Mouse (Mus musculus): ENCODE results near the gene Lin7c. TPM values are rescaled to one million over a fixed set of nuclear protein-coding genes. Genes with fewer than 3 reads are reported as not detected.

Lin7c gene
- total and polyA plus RNA-seq, 2 experiments from 2014 or later: 28.1 to 28.2 TPM

DNA sequence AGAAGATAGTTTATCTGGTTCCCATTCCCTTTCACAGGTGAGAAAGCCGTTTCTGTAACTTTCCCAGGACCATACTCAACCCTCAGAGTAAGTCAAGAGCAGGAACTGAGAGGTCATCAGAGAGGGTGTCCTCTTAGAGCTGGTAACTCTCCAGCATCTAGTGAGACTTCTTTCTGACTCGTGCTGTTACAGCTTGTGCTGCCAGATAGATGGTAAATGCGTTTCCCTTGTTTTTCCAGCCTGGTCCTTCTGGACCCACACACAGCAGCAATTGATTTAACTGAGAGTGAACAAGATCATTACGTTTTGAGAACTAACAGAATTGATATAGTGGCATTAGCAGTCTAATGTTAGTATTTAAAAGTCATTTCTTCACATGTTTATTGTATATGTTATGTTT is 43.4 kb downstream of the Lin7c start:
- Histone ChIP-seq H3K36me3 (replicated peaks; ENCODE audit: control insufficient read depth, insufficient read depth, low read length) (no peaks in the 10 kb centered on the region), H3K4me2 (ENCODE audit: low read depth, low read length) (no peak overlapping the region), H3K9ac (replicated peaks; ENCODE audit: low read depth, low read length) (no peak overlapping the region), H3K27ac (ENCODE audit: low read depth) (no peak overlapping the region), H3K9me3 (replicated peaks; ENCODE audit: control insufficient read depth, low read length) (no peaks in the 10 kb centered on the region), H3K4me1 (ENCODE audit: control insufficient read depth, insufficient read depth) (peaks cover 35% of the 10 kb centered on the region), H3K27me3 (ENCODE audit: control insufficient read depth, insufficient read depth, low read length) (no peaks in the 10 kb centered on the region), H3K4me3 (ENCODE audit: low read depth, low read length) (no peak overlapping the region)
- TF ChIP-seq CTCF (IDR thresholded peaks at IDR 0.05; ENCODE audit: low read depth): no peak
- no peak for TF ChIP-seq EP300 (IDR thresholded peaks at IDR 0.05; ENCODE audit: low read depth)
- 35% methylated on average over 4 of the region's 4 CpGs for WGBS
- ATAC-seq (ENCODE audit: insufficient read depth, low read depth) (no peak), DNase-seq (ENCODE audit: low spot score) (no peak)

DNA sequence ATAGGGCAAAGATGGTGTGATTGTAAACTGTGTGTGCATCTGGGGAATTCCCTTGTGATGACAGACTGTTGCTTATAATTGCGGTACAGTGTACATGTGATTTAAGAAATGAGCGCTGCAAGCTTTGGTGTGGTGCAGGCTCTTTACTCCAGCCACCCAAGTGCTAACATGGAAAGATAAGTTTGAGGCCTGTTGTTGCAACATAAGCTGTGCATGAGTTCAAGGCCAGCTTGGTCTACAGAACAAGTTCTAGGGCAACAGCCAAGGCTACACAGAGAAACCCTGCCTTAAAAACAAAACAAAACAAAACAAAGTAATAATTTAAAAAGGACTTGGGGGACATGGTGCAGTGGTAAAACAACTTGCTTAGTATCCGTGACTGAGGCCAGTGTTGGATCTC is 44.5 kb downstream of the Lin7c start:
- ATAC-seq (ENCODE audit: insufficient read depth, low read depth) (no peak), DNase-seq (ENCODE audit: low spot score) (no peak)
- no peak overlapping the region for H3K4me2 ChIP-seq (ENCODE audit: low read depth, low read length)
- no peak for TF ChIP-seq CTCF (IDR thresholded peaks at IDR 0.05; ENCODE audit: low read depth)
- TF ChIP-seq EP300 (IDR thresholded peaks at IDR 0.05; ENCODE audit: low read depth): no peak
- H3K27ac ChIP-seq (ENCODE audit: low read depth): no peak overlapping the region
- H3K9ac ChIP-seq (replicated peaks; ENCODE audit: low read depth, low read length): no peak overlapping the region
- no peaks in the 10 kb centered on the region for H3K9me3 ChIP-seq (replicated peaks; ENCODE audit: control insufficient read depth, low read length)
- H3K4me1 ChIP-seq (ENCODE audit: control insufficient read depth, insufficient read depth): peaks cover 32% of the 10 kb centered on the region
- no peaks in the 10 kb centered on the region for H3K36me3 ChIP-seq (replicated peaks; ENCODE audit: control insufficient read depth, insufficient read depth, low read length)
- 82% methylated on average over 3 of the region's 3 CpGs for WGBS
- no peaks in the 10 kb centered on the region for H3K27me3 ChIP-seq (ENCODE audit: control insufficient read depth, insufficient read depth, low read length)
- no peak overlapping the region for H3K4me3 ChIP-seq (ENCODE audit: low read depth, low read length)

DNA sequence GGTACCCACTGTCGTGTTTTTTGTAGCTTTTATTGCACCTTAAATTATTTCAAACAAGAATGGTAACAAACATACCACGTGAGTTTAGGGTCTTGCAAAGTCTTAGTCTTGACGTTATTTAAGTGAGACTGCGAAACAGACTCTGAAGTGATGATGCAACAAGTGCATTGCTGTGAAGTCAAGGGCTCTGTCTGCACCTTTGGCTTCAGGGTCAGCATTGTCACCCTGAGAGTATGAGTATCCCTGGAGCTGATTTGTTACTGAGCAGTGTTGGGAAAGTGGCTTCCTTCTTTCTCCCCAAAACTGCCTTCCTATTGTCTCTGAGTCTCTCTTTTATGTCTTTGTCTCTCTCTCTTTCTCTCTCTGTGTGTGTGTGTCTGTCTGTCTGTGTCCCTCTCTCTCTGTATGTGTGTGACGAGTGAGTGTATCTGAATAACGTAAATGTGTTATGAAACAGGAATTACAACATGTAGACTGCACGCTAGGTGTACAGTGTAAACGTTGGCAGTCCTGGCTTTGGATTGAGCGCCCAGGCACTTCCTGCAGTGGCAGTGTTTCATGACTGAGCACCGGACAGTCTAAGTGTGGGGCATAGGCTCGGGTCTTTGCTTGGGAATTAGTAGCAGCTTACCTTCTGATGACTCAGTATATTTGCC is 45.2 kb downstream of the Lin7c start:
- Histone ChIP-seq H3K27me3 (ENCODE audit: control insufficient read depth, insufficient read depth, low read length) (no peaks in the 10 kb centered on the region), H3K36me3 (replicated peaks; ENCODE audit: control insufficient read depth, insufficient read depth, low read length) (no peaks in the 10 kb centered on the region), H3K9me3 (replicated peaks; ENCODE audit: control insufficient read depth, low read length) (no peaks in the 10 kb centered on the region), H3K4me3 (ENCODE audit: low read depth, low read length) (no peak overlapping the region), H3K27ac (ENCODE audit: low read depth) (peak overlapping the region; percentile 25; the same call in 1 of the 2 replicates), H3K4me2 (ENCODE audit: low read depth, low read length) (no peak overlapping the region), H3K4me1 (ENCODE audit: control insufficient read depth, insufficient read depth) (peaks cover 32% of the 10 kb centered on the region), H3K9ac (replicated peaks; ENCODE audit: low read depth, low read length) (no peak overlapping the region)
- TF ChIP-seq EP300 (IDR thresholded peaks at IDR 0.05; ENCODE audit: low read depth): no peak
- no peak for TF ChIP-seq CTCF (IDR thresholded peaks at IDR 0.05; ENCODE audit: low read depth)
- DNase-seq (ENCODE audit: low spot score): no peak
- no peak for ATAC-seq (ENCODE audit: insufficient read depth, low read depth)
- 59% methylated on average over 11 of the region's 11 CpGs for WGBS

GRCm38 (mm10) chr2:109936410-109936755 is 45.7 kb downstream of the Lin7c start:
- H3K27me3 ChIP-seq (ENCODE audit: control insufficient read depth, insufficient read depth, low read length): no peaks in the 10 kb centered on the region
- no peaks in the 10 kb centered on the region for H3K9me3 ChIP-seq (replicated peaks; ENCODE audit: control insufficient read depth, low read length)
- DNase-seq (ENCODE audit: low spot score) (no peak), ATAC-seq (ENCODE audit: insufficient read depth, low read depth) (no peak)
- no peak overlapping the region for H3K9ac ChIP-seq (replicated peaks; ENCODE audit: low read depth, low read length)
- H3K4me2 ChIP-seq (ENCODE audit: low read depth, low read length): no peak overlapping the region
- no peaks in the 10 kb centered on the region for H3K36me3 ChIP-seq (replicated peaks; ENCODE audit: control insufficient read depth, insufficient read depth, low read length)
- no peak overlapping the region for H3K27ac ChIP-seq (ENCODE audit: low read depth)
- no peak overlapping the region for H3K4me3 ChIP-seq (ENCODE audit: low read depth, low read length)
- TF ChIP-seq CTCF (IDR thresholded peaks at IDR 0.05; ENCODE audit: low read depth) (no peak), EP300 (IDR thresholded peaks at IDR 0.05; ENCODE audit: low read depth) (no peak)
- H3K4me1 ChIP-seq (ENCODE audit: control insufficient read depth, insufficient read depth): peaks cover 32% of the 10 kb centered on the region
- WGBS: 56% methylated on average over 2 of the region's 2 CpGs

DNA sequence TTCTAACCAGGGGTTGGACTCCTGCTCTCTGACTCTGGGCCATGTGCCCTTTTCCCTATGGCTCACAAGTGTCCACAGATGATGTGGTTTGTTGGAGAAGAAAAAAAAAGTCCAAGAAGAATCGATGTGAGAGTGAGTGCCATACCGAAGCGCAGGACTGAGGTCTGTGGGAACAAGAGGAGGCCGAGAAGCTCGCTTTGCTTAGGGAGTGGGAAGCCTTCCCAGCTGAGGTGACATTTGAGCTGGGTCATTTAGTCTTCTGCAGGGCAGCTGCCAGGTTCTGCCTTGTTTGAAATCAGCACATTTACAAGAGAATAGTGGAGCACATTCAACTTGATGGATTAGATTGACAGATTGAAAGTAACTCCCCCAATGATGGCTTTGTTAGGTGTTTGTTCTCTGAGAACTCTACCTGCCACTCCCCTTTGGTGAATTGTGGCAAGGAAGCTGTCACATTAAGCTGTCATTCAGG is 51.4 kb downstream of the Lin7c start:
- H3K9me3 ChIP-seq (replicated peaks; ENCODE audit: control insufficient read depth, low read length): no peaks in the 10 kb centered on the region
- ATAC-seq (ENCODE audit: insufficient read depth, low read depth): no peak
- no peak for DNase-seq (ENCODE audit: low spot score)
- H3K4me3 ChIP-seq (ENCODE audit: low read depth, low read length): no peak overlapping the region
- no peaks in the 10 kb centered on the region for H3K27me3 ChIP-seq (ENCODE audit: control insufficient read depth, insufficient read depth, low read length)
- no peaks in the 10 kb centered on the region for H3K36me3 ChIP-seq (replicated peaks; ENCODE audit: control insufficient read depth, insufficient read depth, low read length)
- no peak for TF ChIP-seq CTCF (IDR thresholded peaks at IDR 0.05; ENCODE audit: low read depth)
- H3K9ac ChIP-seq (replicated peaks; ENCODE audit: low read depth, low read length): no peak overlapping the region
- no peak overlapping the region for H3K4me2 ChIP-seq (ENCODE audit: low read depth, low read length)
- peaks cover 31% of the 10 kb centered on the region for H3K4me1 ChIP-seq (ENCODE audit: control insufficient read depth, insufficient read depth)
- peak overlapping the region; percentile 20; the same call in 1 of the 2 replicates for H3K27ac ChIP-seq (ENCODE audit: low read depth)
- 59% methylated on average over 5 of the region's 5 CpGs for WGBS

Measured in heart, postnatal 0 days (tissue).